Mouse (Mus musculus) megakaryocyte, embryonic 14.5 days (primary cell): Measurements from ENCODE around the gene Cobll1. TPM values are rescaled to one million over a fixed set of nuclear protein-coding genes. Genes with fewer than 3 reads are reported as not detected.

ENCODE experiments used
- H3K27me3 ChIP-seq: replicated peaks from 2 replicates; pipeline ENCODE3; 2012; ENCODE audit warnings: inconsistent platforms
- H3K36me3 ChIP-seq: replicated peaks from 2 replicates; pipeline ENCODE3; 2012; ENCODE audit warnings: low read length, inconsistent platforms, mixed read lengths
- H3K4me1 ChIP-seq: 2 replicates; pipeline ENCODE4 v1.6.1; 2012; ENCODE audit warnings: inconsistent platforms
- H3K4me3 ChIP-seq: replicated peaks from 2 replicates; pipeline ENCODE3; 2012; ENCODE audit warnings: moderate library complexity, mild to moderate bottlenecking, inconsistent platforms
- H3K9me3 ChIP-seq: 2 replicates; pipeline ENCODE4 v1.6.1; 2012; ENCODE audit warnings: inconsistent platforms
- FLI1 ChIP-seq: IDR thresholded peaks from 2 replicates; pipeline ENCODE4 v1.6.1; 2012; ENCODE audit warnings: low read length, inconsistent platforms, mixed read lengths
- GATA1 ChIP-seq: IDR thresholded peaks from 3 replicates; pipeline ENCODE4 v1.6.1; 2012; ENCODE audit warnings: mixed read lengths, low read length, inconsistent platforms, borderline replicate concordance
- polyA plus RNA-seq: library from polyadenylated mRNA; stranded (reverse); fragments of >175 nt; gene quantifications from 2 replicates; pipeline ENCODE4 v1.2.3, GENCODE M21; 2012; ENCODE audit warnings: low replicate concordance; ENCODE audit not compliant: insufficient read depth

Gene Cobll1
- polyA plus RNA-seq, 1 experiment, result not detected

DNA sequence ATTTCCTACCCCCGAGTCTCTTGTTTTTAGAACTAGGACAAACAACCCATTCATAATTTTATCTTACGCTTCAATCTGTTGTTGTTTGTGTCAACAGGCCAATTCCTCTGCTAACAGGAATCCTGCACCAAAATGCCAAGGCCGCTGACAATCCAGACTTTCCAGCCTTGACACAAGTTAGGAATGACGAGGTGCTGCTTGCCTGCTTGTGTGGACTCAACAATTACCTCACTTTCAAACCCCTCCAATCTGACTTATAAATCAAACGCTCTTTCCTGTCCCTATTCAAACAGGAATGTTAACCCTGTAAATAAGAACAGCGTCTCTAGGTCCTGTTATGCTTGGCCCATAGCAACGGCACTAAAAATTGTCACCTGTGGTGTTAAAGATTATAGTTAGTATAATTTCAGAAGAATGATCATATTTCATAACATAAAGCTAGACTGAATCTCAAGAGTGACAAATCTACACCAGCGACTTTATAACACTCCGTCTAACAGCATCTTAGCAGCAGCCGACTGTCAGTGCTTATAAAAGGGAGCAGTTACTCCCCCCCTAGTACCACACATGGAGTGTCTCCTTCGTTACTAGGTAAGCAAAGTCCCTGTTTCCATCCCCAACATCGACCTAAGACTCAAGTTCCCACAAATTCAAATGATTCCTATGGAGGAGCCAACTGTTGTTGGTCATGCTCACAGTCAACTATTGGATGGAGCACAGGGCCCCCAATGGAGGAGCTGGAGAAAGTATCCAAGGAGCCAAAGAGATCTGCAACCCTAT, 15.1 kb downstream of the Cobll1 start:
- TF ChIP-seq FLI1 (no peak), GATA1 (no peak)
- Histone ChIP-seq H3K36me3 (no peaks in the 10 kb centered on the region), H3K4me1 (no peaks in the 10 kb centered on the region), H3K27me3 (no peaks in the 10 kb centered on the region), H3K4me3 (no peak overlapping the region), H3K9me3 (no peaks in the 10 kb centered on the region)

- TF ChIP-seq GATA1 (no peak), FLI1 (no peak)
- Histone ChIP-seq H3K4me1 (no peaks in the 10 kb centered on the region), H3K36me3 (no peaks in the 10 kb centered on the region), H3K9me3 (no peaks in the 10 kb centered on the region), H3K4me3 (no peak overlapping the region), H3K27me3 (no peaks in the 10 kb centered on the region)
Observed at GRCm38 (mm10) chr2:65223012-65223411, 16.2 kb downstream of the Cobll1 start.

GRCm38 (mm10) chr2:65221646-65222045, 17.6 kb downstream of the Cobll1 start:
- Histone ChIP-seq H3K36me3 (no peaks in the 10 kb centered on the region), H3K4me3 (no peak overlapping the region), H3K27me3 (no peaks in the 10 kb centered on the region), H3K4me1 (no peaks in the 10 kb centered on the region), H3K9me3 (no peaks in the 10 kb centered on the region)
- TF ChIP-seq FLI1 (no peak), GATA1 (no peak)

GRCm38 (mm10) chr2:65220563-65220962, 18.6 kb downstream of the Cobll1 start:
- no peaks in the 10 kb centered on the region for H3K4me1 ChIP-seq
- H3K27me3 ChIP-seq, result no peaks in the 10 kb centered on the region
- no peaks in the 10 kb centered on the region for H3K9me3 ChIP-seq
- TF ChIP-seq GATA1, result no peak
- no peak for TF ChIP-seq FLI1
- H3K36me3 ChIP-seq, result no peaks in the 10 kb centered on the region
- no peak overlapping the region for H3K4me3 ChIP-seq

DNA sequence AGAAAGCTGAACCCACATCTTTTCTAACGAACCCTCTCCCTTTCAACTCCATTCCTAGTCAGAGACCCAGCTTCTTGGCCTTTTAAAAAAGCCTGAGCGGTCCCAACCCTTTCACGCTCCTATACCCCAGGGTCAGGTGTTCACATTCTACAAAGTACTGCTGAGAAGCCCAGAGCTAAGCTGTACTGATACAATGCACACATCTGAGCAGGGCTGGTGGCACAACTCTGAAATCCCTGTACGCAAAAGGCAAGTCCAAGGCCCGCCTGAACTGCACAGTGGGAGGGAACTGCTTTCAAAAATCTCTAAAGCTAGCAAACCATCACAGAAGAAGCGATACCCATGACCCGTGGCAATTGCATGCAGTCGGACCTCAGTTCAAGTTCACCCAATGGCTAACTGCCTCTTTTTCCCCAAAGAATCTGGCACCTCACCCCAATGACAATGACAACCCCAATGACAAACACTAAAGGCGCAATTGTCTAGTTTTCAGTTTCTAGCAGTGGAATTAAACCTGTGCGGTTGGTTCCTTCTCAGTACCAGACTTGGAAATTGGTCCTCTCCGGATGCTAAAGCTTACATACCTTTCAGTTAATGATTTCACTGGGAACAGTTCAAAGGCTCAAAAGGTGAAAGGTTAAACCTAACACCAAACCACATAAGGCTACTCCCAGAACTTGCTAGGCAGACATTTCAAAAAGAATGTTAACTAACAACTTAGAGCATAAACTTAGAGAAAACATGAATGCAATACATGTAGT, 19.6 kb downstream of the Cobll1 start:
- Histone ChIP-seq H3K4me1 (no peaks in the 10 kb centered on the region), H3K4me3 (no peak overlapping the region), H3K27me3 (no peaks in the 10 kb centered on the region), H3K36me3 (no peaks in the 10 kb centered on the region), H3K9me3 (no peaks in the 10 kb centered on the region)
- TF ChIP-seq GATA1 (no peak), FLI1 (no peak)

GRCm38 (mm10) chr2:65218318-65218717, 20.9 kb downstream of the Cobll1 start:
- H3K4me1 ChIP-seq, result no peaks in the 10 kb centered on the region
- no peak overlapping the region for H3K4me3 ChIP-seq
- no peaks in the 10 kb centered on the region for H3K36me3 ChIP-seq
- no peak for TF ChIP-seq GATA1
- H3K9me3 ChIP-seq, result no peaks in the 10 kb centered on the region
- no peaks in the 10 kb centered on the region for H3K27me3 ChIP-seq

DNA sequence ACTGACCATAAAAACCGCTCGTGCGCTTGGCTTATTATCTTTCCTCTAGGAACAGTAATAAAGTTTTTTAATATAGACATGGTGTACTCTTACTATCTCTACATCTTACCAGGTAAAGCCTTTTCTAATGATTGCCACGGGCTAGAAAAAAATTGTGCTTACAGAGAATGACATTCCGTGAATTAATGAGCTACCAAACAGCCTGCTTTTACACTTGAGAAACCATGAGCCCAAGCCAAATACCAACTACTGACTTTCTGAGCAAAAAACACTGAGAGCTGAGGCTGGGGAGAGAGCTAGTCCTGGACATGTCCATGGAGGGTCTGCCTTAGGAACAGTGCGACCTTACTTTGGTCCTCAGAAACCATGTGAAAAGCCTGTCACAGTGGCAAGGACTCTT, 21.5 kb downstream of the Cobll1 start:
- H3K36me3 ChIP-seq, result no peaks in the 10 kb centered on the region
- H3K9me3 ChIP-seq, result no peaks in the 10 kb centered on the region
- no peak overlapping the region for H3K4me3 ChIP-seq
- no peaks in the 10 kb centered on the region for H3K4me1 ChIP-seq
- no peak for TF ChIP-seq FLI1
- TF ChIP-seq GATA1, result no peak
- no peaks in the 10 kb centered on the region for H3K27me3 ChIP-seq

DNA sequence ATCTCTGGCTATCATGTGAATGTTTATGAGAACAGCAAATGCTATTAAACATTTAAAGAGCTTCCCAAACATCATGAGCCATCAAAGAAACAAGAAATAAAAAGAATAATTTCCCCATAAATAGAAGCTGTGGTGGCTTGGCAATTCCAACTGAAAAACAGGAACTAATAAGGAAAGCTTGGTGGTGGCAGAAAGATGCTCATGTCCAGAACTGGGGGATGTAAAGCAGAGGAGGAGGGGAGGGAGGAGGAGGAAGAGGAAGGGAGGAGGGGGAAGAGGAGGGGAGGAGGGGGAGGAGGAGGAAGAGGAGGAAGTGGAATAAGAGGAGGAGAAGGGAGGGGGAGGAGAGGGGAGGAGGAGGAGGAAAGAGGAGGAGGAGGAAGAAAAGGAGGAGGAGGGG, 23.0 kb downstream of the Cobll1 start:
- no peaks in the 10 kb centered on the region for H3K9me3 ChIP-seq

GRCm38 (mm10) chr2:65214556-65214955, 24.6 kb downstream of the Cobll1 start:
- TF ChIP-seq GATA1 (no peak), FLI1 (no peak)
- Histone ChIP-seq H3K9me3 (no peaks in the 10 kb centered on the region), H3K36me3 (no peaks in the 10 kb centered on the region), H3K4me1 (no peaks in the 10 kb centered on the region), H3K4me3 (no peak overlapping the region), H3K27me3 (no peaks in the 10 kb centered on the region)

More for the DNA sequence above, 23.0 kb downstream of the Cobll1 start:
- Histone ChIP-seq H3K36me3 (no peaks in the 10 kb centered on the region), H3K27me3 (no peaks in the 10 kb centered on the region), H3K4me3 (no peak overlapping the region), H3K4me1 (no peaks in the 10 kb centered on the region)
- TF ChIP-seq FLI1, result no peak
- no peak for TF ChIP-seq GATA1

GRCm38 (mm10) chr2:65213675-65214074, 25.5 kb downstream of the Cobll1 start:
- Histone ChIP-seq H3K4me1 (no peaks in the 10 kb centered on the region), H3K27me3 (no peaks in the 10 kb centered on the region), H3K36me3 (no peaks in the 10 kb centered on the region), H3K9me3 (no peaks in the 10 kb centered on the region), H3K4me3 (no peak overlapping the region)
- no peak for TF ChIP-seq FLI1
- TF ChIP-seq GATA1, result no peak

DNA sequence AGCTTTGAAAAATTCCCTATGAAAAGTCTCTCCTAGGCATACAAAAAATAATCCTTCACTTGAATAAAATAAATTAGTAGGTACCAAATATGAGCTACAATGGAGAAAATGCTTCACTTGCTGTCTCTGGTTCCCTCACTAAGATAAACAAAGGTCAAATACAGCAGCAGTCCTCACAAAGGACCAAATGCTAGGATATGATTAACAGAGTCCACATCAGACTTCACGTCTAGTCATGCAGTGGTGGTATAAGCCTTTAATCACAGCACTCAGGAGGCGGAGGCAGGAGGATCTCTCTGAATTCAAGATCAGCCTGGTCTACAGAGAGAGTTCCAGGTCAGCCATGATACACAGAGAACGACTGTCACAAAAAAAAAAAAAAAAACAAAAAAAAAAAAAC, 27.6 kb downstream of the Cobll1 start:
- H3K27me3 ChIP-seq, result no peaks in the 10 kb centered on the region
- no peaks in the 10 kb centered on the region for H3K9me3 ChIP-seq
- no peak for TF ChIP-seq GATA1
- TF ChIP-seq FLI1, result no peak
- no peak overlapping the region for H3K4me3 ChIP-seq
- H3K36me3 ChIP-seq, result no peaks in the 10 kb centered on the region
- H3K4me1 ChIP-seq, result no peaks in the 10 kb centered on the region
